Mouse (Mus musculus): ENCODE data around the gene Olfr456. TPM values are rescaled to one million over a fixed set of nuclear protein-coding genes. Genes with fewer than 3 reads are reported as not detected.
"Not testable (repeated sequence)": the region's sequence is repeated elsewhere in the genome, so short reads cannot be mapped to it uniquely, and the experiment has no call there.

Olfr456 gene
- polyA plus RNA-seq (2016; fragmentation: Nextera tagmentation; extraction: Ambion mirVana), result not detected in 2 replicates

GRCm38 (mm10) chr6:42487114-42487513 is at the start of gene Olfr456:
Gene Olfr456, minus strand, starts transcription at chr6:42487214.
- H3K4me2 ChIP-seq (replicated peaks), result no peak within 1 kb of the TSS
- no peak for ATAC-seq (ENCODE audit: low FRiP score, low read depth)
- no peaks in the 10 kb centered on the region for H3K36me3 ChIP-seq
- no peaks in the 10 kb centered on the region for H3K27me3 ChIP-seq
- H3K4me3 ChIP-seq, result no peak within 1 kb of the TSS
- no peak within 1 kb of the TSS for H3K9ac ChIP-seq (replicated peaks)
- no peaks in the 10 kb centered on the region for H3K4me1 ChIP-seq
- WGBS, result 95% methylated on average over 1 of the region's 1 CpGs
- H3K27ac ChIP-seq (replicated peaks), result no peak within 1 kb of the TSS
- H3K9me3 ChIP-seq, result no peaks in the 10 kb centered on the region

- Histone ChIP-seq H3K36me3 (no peaks in the 10 kb centered on the region), H3K27me3 (no peaks in the 10 kb centered on the region), H3K4me2 (replicated peaks) (no peak overlapping the region), H3K4me3 (no peak overlapping the region), H3K9me3 (no peaks in the 10 kb centered on the region), H3K9ac (replicated peaks) (no peak overlapping the region), H3K27ac (replicated peaks) (no peak overlapping the region), H3K4me1 (no peaks in the 10 kb centered on the region)
- ATAC-seq (ENCODE audit: low FRiP score, low read depth), result no peak
- 91% methylated on average over 1 of the region's 1 CpGs for WGBS
These were observed 26.4 kb upstream of the Olfr456 start for GRCm38 (mm10) chr6:42513461-42513860.

- H3K27me3 ChIP-seq, result no peaks in the 10 kb centered on the region
- H3K4me3 ChIP-seq, result no peak overlapping the region
- H3K9me3 ChIP-seq, result no peaks in the 10 kb centered on the region
- no peaks in the 10 kb centered on the region for H3K4me1 ChIP-seq
- no peak overlapping the region for H3K27ac ChIP-seq (replicated peaks)
- H3K9ac ChIP-seq (replicated peaks), result no peak overlapping the region
- no peak for ATAC-seq (ENCODE audit: low FRiP score, low read depth)
- no peak overlapping the region for H3K4me2 ChIP-seq (replicated peaks)
- no peaks in the 10 kb centered on the region for H3K36me3 ChIP-seq
These were observed 22.3 kb upstream of the Olfr456 start for GRCm38 (mm10) chr6:42509311-42509710.

GRCm38 (mm10) chr6:42503478-42503877 is 16.5 kb upstream of the Olfr456 start:
- Histone ChIP-seq H3K36me3 (no peaks in the 10 kb centered on the region), H3K9me3 (no peaks in the 10 kb centered on the region), H3K9ac (replicated peaks) (no peak overlapping the region), H3K4me3 (no peak overlapping the region), H3K4me2 (replicated peaks) (no peak overlapping the region), H3K4me1 (no peaks in the 10 kb centered on the region), H3K27ac (replicated peaks) (no peak overlapping the region), H3K27me3 (no peaks in the 10 kb centered on the region)
- WGBS, result 89% methylated on average over 2 of the region's 2 CpGs
- ATAC-seq (ENCODE audit: low FRiP score, low read depth), result no peak

- no peaks in the 10 kb centered on the region for H3K4me1 ChIP-seq
- no peak overlapping the region for H3K27ac ChIP-seq (replicated peaks)
- 91% methylated on average over 1 of the region's 1 CpGs for WGBS
- H3K27me3 ChIP-seq, result no peaks in the 10 kb centered on the region
- H3K4me3 ChIP-seq, result no peak overlapping the region
- H3K36me3 ChIP-seq, result no peaks in the 10 kb centered on the region
- no peaks in the 10 kb centered on the region for H3K9me3 ChIP-seq
- no peak overlapping the region for H3K9ac ChIP-seq (replicated peaks)
- H3K4me2 ChIP-seq (replicated peaks), result no peak overlapping the region
- ATAC-seq (ENCODE audit: low FRiP score, low read depth), result no peak
These were observed 2.7 kb upstream of the Olfr456 start for GRCm38 (mm10) chr6:42489731-42490130.

GRCm38 (mm10) chr6:42484633-42485032 is 2.4 kb downstream of the Olfr456 start:
- H3K4me1 ChIP-seq, result no peaks in the 10 kb centered on the region
- H3K36me3 ChIP-seq, result no peaks in the 10 kb centered on the region
- H3K9me3 ChIP-seq, result no peaks in the 10 kb centered on the region
- H3K27me3 ChIP-seq, result no peaks in the 10 kb centered on the region
- no peak overlapping the region for H3K4me2 ChIP-seq (replicated peaks)
- no peak for ATAC-seq (ENCODE audit: low FRiP score, low read depth)
- no peak overlapping the region for H3K4me3 ChIP-seq
- no peak overlapping the region for H3K27ac ChIP-seq (replicated peaks)
- H3K9ac ChIP-seq (replicated peaks), result no peak overlapping the region

GRCm38 (mm10) chr6:42476235-42476634 is 10.8 kb downstream of the Olfr456 start, which contains the start of gene Olfr457:
Gene Olfr457, minus strand, starts transcription at chr6:42476335.
- ATAC-seq (ENCODE audit: low FRiP score, low read depth), result no peak
- Histone ChIP-seq H3K9me3 (no peaks in the 10 kb centered on the region), H3K4me3 (no peak within 1 kb of the TSS), H3K27ac (replicated peaks) (no peak within 1 kb of the TSS), H3K27me3 (no peaks in the 10 kb centered on the region), H3K4me2 (replicated peaks) (no peak within 1 kb of the TSS), H3K9ac (replicated peaks) (no peak within 1 kb of the TSS), H3K36me3 (no peaks in the 10 kb centered on the region), H3K4me1 (no peaks in the 10 kb centered on the region)
- whole genome bisulfite sequencing, result 76% methylated on average over 1 of the region's 1 CpGs

GRCm38 (mm10) chr6:42471298-42471697 is 15.7 kb downstream of the Olfr456 start:
- not testable (repeated sequence) for H3K9ac ChIP-seq (replicated peaks); H3K27me3 ChIP-seq; H3K9me3 ChIP-seq; H3K4me3 ChIP-seq; H3K4me1 ChIP-seq; H3K36me3 ChIP-seq; ATAC-seq (ENCODE audit: low FRiP score, low read depth); H3K4me2 ChIP-seq (replicated peaks); H3K27ac ChIP-seq (replicated peaks)
- 99% methylated on average over 4 of the region's 4 CpGs for WGBS

- 96% methylated on average over 4 of the region's 4 CpGs for WGBS
- H3K9me3 ChIP-seq, result no peaks in the 10 kb centered on the region
- H3K4me3 ChIP-seq, result no peak overlapping the region
- no peaks in the 10 kb centered on the region for H3K4me1 ChIP-seq
- no peaks in the 10 kb centered on the region for H3K36me3 ChIP-seq
- no peak for ATAC-seq (ENCODE audit: low FRiP score, low read depth)
- no peak overlapping the region for H3K27ac ChIP-seq (replicated peaks)
- H3K9ac ChIP-seq (replicated peaks), result no peak overlapping the region
- H3K27me3 ChIP-seq, result no peaks in the 10 kb centered on the region
- H3K4me2 ChIP-seq (replicated peaks), result no peak overlapping the region
These were observed 16.5 kb downstream of the Olfr456 start for GRCm38 (mm10) chr6:42470542-42470941.

- H3K36me3 ChIP-seq, result no peaks in the 10 kb centered on the region
- H3K27me3 ChIP-seq, result no peaks in the 10 kb centered on the region
- no peaks in the 10 kb centered on the region for H3K9me3 ChIP-seq
- H3K4me3 ChIP-seq, result no peak within 1 kb of the TSS
- H3K4me1 ChIP-seq, result no peaks in the 10 kb centered on the region
- H3K27ac ChIP-seq (replicated peaks), result no peak within 1 kb of the TSS
- 93% methylated on average over 1 of the region's 1 CpGs for WGBS
- no peak within 1 kb of the TSS for H3K9ac ChIP-seq (replicated peaks)
- no peak within 1 kb of the TSS for H3K4me2 ChIP-seq (replicated peaks)
- no peak for ATAC-seq (ENCODE audit: low FRiP score, low read depth)
These were observed 21.9 kb downstream of the Olfr456 start, which contains the start of gene Olfr458 for GRCm38 (mm10) chr6:42465096-42465495. Gene Olfr458, minus strand, starts transcription at chr6:42465196.

- no peak overlapping the region for H3K4me2 ChIP-seq (replicated peaks)
- no peak for ATAC-seq (ENCODE audit: low FRiP score, low read depth)
- no peaks in the 10 kb centered on the region for H3K36me3 ChIP-seq
- no peaks in the 10 kb centered on the region for H3K27me3 ChIP-seq
- H3K4me3 ChIP-seq, result no peak overlapping the region
- no peaks in the 10 kb centered on the region for H3K4me1 ChIP-seq
- no peak overlapping the region for H3K9ac ChIP-seq (replicated peaks)
- H3K27ac ChIP-seq (replicated peaks), result no peak overlapping the region
- 81% methylated on average over 2 of the region's 2 CpGs for WGBS
- H3K9me3 ChIP-seq, result no peaks in the 10 kb centered on the region
These were observed 39.6 kb downstream of the Olfr456 start for GRCm38 (mm10) chr6:42447381-42447780.

GRCm38 (mm10) chr6:42444491-42444890 is 42.5 kb downstream of the Olfr456 start:
- no peak for ATAC-seq (ENCODE audit: low FRiP score, low read depth)
- WGBS, result 86% methylated on average over 2 of the region's 2 CpGs
- Histone ChIP-seq H3K4me1 (no peaks in the 10 kb centered on the region), H3K4me2 (replicated peaks) (no peak overlapping the region), H3K4me3 (no peak overlapping the region), H3K27ac (replicated peaks) (no peak overlapping the region), H3K9me3 (no peaks in the 10 kb centered on the region), H3K9ac (replicated peaks) (no peak overlapping the region), H3K27me3 (no peaks in the 10 kb centered on the region), H3K36me3 (no peaks in the 10 kb centered on the region)

GRCm38 (mm10) chr6:42441395-42441794 is 45.6 kb downstream of the Olfr456 start:
- no peak overlapping the region for H3K4me2 ChIP-seq (replicated peaks)
- no peak overlapping the region for H3K9ac ChIP-seq (replicated peaks)
- no peaks in the 10 kb centered on the region for H3K36me3 ChIP-seq
- H3K27me3 ChIP-seq, result no peaks in the 10 kb centered on the region
- no peaks in the 10 kb centered on the region for H3K9me3 ChIP-seq
- H3K4me3 ChIP-seq, result no peak overlapping the region
- no peak overlapping the region for H3K27ac ChIP-seq (replicated peaks)
- H3K4me1 ChIP-seq, result no peaks in the 10 kb centered on the region
- no peak for ATAC-seq (ENCODE audit: low FRiP score, low read depth)
- WGBS, result 81% methylated on average over 2 of the region's 2 CpGs
